Mouse (Mus musculus): ENCODE data around the gene Gm45062.
"Not testable (repeated sequence)": the region's sequence is repeated elsewhere in the genome, so short reads cannot be mapped to it uniquely, and the experiment has no call there.

The Gm45062 gene

DNA sequence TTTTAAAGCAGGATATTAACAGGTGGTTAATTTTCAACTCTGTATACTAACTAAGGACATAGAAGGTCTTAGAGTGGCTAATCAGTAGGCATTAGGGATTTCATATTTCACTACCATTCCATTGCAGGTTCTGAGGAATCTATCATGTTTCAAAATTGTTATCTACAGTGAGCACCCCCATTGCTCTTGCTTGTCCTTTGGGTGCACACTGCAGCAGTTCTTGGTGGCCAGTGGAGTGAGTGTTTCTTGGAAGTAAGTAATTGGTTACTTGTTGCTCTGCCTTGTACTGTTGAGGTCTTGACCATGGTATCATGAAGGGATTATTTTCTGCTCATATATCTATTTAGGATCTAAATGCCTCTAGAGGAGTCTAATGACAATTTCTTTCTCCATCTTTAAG lies 57.0 kb downstream of the Gm45062 start:
- DNase-seq (ENCODE audit: low read depth) = no peak

DNA sequence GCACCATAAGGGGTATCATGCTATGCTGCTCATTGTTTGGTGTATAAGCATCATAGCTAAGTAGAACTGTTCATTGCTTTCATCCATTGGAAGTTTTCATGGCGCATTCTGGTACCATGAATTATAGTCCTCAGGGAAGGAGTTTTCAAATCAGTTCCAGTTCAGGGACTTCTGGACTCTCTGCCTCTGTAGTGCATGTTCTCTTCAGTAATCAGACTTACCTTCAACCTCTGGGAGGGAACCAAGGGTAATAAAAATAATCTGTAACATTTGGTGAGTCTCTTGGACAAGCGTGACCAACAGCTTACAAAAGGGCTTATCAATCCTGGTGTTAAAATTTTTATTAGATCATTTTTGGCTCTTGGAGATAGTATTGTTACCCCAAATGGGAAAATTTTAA lies 60.3 kb downstream of the Gm45062 start:
- no peak for DNase-seq (ENCODE audit: low read depth)

DNA sequence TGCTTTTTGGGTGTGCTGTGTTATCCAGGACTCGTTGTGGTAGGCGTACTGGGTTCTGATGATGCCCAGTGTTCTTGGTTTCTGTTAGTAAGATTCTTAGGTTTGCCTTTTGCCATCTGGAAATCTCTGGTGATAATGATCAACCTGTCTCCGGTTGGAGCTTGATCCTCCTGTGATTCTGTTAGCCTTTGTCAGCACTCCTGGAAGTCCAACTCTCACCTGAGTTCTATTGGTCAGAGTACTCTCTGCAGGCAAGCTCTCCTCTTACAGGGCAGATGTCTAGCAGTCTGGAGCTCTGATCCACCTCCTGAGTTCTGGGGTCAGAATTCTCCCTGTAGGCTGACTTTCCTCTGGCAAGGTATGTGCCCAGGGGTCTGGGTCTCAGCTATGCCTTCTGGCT lies 72.2 kb downstream of the Gm45062 start:
- DNase-seq (ENCODE audit: low read depth) = not testable (repeated sequence)

DNA sequence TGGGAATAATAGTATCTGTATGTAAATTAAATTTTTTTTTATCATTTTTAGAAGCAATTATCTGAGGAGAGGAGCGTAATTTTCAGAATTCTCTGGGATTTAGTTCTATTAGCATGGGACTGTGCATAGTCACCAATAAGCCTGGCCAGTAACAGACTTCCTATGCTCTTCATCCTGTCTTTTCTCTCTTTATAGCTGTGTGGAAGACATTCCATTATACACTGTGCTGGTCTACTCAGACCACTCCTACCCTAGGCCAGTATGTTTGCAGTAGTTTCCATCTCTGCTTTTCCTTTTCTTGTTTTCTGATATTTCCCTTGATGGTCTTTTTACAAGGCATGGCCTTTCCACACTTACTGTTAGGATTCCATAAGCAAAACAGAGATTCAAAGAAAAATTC lies 74.1 kb downstream of the Gm45062 start:
- no peak for DNase-seq (ENCODE audit: low read depth)

DNA sequence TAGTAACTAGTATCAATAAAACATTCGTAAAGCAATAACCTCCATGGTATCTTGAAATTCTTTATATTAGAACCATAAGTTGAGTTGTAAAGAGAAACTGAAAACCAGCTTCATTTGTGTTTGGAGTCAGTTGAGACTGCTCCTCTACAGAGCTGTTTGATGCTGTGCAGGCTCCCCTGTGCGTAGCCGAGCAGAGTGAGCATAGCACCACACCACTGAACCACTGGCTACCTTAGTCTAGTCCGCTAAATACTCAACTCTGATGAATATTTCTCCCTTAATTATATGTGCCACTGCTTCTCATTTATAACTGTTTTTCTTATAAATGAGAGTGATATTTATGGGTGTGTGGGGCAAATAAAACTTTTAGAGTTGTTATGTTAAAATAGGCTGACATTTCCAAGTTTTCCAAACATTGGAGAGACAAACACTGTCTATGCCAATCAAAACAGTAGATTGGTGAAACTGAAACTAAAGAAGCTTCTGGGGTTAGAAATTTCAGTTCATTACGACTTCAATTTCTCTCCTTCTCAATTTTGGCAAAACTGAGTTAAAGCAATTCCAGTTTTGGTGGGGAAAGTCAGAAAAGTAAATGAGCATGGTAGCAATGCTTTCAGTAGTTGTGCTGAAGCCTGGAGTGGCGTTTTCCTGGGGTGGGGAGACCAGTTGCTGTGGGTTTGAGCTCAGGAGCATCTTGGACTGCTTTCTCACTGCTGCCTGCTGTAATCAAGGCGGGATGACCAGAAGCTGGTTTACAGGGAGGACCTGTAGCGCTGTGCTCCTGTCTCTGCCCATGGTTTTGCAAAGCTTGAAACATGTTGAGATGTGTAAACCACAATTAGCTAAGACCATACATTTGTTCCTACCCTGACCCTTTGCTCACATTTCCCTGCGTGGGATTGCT lies 77.5 kb downstream of the Gm45062 start:
- no peak for DNase-seq (ENCODE audit: low read depth)

DNA sequence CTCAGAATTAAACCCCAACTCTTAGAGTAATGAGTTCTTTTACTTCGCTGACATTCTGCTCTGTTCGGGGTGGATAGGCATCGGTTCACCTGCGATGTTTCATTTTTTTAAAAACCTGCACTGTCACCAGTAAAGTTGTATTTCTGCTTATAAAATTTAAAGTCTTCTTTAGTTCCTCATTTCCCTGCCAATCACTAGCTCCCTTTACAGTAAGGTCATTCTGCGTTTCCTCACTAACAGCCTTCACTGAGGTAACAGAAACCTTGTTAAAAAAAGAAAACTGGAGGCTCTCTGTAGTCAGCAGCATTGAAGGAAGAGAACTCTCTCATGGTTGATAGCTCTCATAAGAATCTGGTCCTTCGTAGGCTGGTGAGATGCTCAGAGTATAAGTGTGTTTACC lies 80.2 kb downstream of the Gm45062 start:
- DNase-seq (ENCODE audit: low read depth) = no peak

DNA sequence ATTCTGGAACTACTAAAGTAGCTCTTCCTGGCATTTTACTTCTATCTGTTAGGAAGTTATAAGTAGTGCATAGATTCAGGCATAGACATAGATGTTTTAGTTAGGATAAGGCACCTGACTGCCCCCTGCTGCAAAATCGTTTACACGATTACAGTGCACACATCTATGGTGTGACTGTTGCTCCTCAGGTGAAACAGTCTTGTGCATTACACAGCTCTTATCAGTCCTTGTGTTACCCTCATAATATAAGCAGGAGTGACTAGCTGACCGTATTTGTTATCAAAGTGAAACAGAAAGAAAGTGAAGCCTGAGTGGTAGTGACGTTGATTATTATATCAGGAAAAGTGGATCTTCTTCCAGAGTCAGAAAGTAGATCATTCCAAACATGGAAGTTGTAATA lies 84.0 kb downstream of the Gm45062 start:
- no peak for DNase-seq (ENCODE audit: low read depth)

DNA sequence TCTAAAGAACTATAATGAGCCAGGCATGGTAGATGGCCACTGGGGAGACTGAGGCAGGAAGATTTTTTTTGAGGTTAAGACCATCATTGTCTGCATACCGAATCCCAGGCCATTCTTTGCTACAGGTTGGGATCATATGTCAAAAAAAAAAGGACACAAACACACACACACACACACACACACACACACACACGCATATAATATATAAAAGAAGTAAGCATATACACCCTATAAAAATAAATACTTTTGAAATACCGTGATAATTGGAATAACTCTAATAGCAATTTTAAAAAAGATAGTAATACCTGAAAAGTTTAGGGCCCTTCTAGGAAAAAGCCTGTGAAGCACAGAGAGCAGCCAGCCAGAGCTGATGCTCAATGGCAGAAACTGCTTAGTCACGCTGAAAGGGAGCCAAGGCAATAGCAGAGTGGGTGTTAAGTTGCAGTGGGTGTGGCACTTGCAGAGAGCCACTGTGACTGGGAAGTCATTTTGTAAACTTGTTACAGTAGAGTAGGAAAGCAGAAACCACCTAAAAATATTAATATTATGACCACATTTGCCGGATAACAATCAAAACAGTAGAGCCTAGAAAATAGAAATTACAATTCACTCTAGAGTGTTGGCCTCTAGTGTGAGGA lies 86.1 kb downstream of the Gm45062 start:
- DNase-seq (ENCODE audit: low read depth) = peak; percentile 92

DNA sequence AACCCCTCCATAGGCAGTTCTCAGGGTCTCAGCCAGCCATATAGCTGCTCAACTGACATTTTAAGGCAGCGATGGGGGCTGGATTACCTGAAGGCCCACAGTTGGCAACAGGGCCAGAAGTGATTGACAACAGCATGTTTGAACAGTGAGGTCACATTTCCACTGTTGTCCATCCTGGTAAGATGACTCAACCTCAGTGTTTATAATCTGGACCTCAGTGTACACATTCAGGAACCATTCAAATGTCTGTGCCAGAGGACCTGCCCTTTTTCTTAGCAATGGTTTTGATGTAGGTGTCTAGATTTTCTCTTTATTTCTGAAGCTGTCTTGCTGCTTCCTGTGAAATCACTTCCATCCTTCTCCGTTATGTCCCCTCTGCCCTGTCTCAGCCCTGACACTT lies 87.9 kb downstream of the Gm45062 start:
- peak; percentile 52 for DNase-seq (ENCODE audit: low read depth)

DNA sequence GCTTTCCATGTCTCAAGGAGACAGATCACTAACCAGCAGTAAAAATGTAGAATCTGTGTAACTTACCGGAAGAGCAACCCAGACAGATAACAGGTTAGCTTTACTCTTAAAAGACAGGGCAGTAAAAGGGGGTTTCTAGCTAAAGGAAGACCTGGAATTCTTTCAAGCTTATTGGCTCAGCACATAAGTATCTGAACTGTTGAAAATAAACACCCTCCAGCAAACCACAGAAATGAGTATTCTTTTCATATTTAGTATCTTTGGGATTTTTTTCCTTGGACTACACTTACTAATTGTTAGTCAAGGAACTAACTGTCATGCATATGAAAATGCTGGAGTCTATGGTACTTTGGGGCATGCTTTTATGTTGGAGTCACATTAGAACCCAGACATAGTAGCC lies 89.1 kb downstream of the Gm45062 start:
- DNase-seq (ENCODE audit: low read depth) = peak; percentile 26

DNA sequence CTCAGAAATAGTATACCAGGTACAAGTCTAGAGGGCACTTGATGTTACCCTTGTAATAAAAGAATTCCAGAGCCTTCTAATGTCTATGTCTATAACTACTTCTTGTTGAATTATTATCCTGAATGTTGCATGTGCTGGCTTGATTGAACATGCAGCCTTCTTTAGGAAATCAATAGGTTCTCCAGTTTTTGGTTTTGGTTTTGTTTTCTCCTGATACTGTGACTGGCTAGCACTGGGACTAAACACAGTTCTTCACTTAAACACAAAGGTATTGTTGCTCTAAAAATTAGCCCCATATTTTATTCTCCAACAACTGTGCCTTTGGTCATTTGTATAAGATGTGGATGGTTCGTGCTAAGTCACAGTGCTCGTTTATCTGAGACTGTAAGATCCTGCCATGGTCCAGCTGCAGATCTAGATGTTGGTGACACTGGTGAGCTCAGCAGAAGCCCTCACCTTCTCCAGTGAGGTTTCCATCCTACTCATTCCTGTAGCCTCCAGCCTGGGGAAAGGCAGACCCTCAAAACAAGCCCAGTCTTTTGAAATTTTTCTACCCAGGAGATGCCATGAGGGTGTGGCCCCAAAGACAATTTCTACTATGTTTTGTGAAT lies 89.9 kb downstream of the Gm45062 start:
- no peak for DNase-seq (ENCODE audit: low read depth)

DNA sequence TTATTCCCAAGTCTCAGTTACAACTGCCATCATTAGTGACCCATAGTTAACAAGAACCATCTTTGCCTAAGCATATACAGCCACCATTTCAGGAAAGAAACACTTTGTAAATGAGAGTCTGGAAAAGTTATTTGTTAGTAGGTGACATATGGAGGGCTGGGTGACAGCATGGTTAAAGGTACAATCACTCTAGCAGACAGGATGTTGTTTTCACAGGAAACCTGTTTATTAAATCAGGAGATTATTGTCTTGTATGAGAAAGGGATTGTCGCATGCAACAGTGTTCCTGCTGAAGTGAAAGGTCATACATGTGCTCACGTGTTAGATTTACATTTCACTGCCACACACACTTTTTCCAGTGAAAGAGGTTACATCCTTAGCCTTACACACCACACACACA lies 92.3 kb downstream of the Gm45062 start:
- DNase-seq (ENCODE audit: low read depth) = no peak

DNA sequence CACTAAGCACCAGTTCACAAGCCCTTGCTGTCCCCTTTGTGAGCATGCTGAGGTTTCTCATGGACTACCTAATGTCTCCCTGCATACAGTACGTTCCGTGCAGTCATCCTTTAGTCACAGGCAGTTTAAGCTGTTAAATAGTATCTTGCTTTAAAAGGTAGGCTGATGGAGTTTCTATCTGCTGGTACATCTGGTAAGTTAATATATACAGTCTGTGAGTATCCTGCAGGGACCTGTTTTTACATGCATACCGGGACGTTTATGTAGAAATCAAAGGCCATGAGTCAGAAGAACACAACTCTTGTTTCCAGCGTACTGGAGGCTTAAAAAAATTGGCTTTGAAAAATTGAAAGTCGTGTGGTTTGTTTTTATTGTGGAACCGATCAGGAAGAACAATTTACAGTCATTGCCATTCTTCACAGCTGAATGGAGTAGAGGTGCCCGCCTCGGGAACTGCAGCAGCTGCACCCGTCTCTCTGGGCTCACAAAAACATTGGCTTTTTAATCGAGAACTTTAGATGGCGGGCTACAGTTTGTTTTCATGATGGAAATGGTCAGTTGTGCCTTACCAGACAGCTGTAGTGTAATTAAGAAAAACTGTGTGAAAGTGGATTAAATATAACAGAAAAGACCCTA lies 93.4 kb downstream of the Gm45062 start:
- DNase-seq (ENCODE audit: low read depth) = peak; percentile 59

DNA sequence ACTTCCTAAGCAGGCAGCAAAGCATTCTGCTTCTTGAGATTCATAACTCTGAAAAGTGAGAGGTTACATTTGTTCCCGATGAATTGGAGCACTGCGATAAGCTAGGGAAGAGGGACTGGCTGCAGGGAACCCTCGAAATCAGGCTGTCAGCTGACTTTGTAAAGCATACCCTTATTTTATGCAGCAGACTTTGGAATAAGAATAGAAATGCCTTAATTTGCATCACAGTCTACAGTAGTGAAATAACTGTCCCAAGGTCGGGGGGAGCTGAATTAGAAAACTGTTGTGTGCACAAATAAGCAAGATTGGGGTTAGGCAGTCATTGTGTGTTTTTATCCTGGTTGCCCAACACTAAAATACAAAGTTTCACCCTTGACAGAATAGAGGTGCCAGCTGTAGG lies 94.2 kb downstream of the Gm45062 start:
- no peak for DNase-seq (ENCODE audit: low read depth)

DNA sequence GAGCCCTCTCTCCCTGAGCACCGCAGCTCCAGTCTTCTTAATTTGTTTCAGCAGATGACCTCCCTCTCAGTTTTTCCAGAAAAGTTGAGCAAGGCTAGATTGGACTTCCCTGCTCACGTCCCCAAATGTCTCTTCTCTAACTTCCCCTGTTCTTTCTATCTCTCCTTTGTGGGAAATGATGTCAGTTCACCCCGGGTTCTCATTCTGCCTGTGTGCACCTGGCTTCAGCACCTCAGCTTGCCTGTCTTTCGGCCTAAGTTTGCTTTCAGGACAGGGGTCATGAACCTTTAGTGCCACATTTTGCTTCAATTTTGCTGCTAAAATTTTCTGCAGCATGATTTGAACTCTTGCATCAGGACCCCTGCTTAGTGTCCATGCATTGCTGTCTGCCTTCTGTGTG lies 95.6 kb downstream of the Gm45062 start:
- DNase-seq (ENCODE audit: low read depth) = no peak

DNA sequence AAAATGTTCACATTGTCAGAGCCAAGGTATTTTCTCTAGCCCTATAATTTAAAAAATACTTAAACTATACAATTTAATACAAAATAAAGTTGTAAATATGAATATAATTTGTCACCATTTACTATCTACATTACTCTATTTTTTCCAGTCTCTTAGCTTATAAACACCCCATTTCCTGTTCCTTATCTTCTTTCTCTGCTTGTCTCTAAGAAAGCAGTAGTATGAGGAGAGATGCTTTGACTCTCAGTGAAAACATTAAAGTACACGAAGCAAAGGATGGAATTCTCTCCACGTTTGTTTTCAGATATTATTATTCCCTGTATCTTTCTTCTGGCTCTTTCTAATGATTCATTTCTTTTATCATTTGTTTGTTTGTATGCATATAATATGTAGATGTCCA lies 99.0 kb downstream of the Gm45062 start:
- DNase-seq (ENCODE audit: low read depth) = no peak

DNA sequence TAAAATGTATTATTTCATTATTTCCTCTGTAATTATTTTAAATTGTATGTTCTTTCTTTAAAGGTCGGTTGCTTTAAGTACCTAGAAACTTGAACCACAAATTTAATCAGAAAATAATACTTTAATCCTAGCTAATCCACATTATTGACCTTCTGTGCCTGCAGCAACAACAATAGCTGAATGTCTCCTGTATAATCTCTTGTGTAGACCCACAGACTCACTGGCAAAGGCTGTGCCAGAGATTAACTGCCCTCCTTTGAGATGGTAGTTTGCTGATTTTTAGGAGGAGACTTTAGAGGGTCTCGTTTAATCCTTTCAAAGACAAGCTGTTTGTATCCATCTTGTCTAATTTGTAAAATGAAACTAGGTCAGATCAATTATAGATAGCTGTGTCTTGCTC lies 99.5 kb downstream of the Gm45062 start:
- no peak for DNase-seq (ENCODE audit: low read depth)

DNA sequence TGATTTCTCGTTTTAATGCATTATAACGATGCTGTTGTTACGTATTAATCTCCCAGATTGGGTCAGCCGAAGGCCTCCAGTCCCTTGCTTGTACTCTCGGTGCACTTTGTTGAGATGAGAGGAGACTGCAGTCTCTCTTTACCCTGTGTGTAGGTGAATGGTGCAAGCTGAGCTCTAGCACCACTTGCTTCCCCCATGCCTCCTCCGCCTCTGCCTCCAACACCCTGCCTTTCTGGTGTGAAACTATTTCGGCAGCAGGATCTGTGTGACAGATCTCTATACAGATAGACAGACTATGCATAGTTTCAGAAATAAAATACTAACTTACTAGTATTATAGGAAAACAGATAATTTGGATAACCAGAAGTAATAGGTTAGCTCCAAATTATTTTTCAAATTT lies 101.6 kb downstream of the Gm45062 start:
- DNase-seq (ENCODE audit: low read depth) = no peak

DNA sequence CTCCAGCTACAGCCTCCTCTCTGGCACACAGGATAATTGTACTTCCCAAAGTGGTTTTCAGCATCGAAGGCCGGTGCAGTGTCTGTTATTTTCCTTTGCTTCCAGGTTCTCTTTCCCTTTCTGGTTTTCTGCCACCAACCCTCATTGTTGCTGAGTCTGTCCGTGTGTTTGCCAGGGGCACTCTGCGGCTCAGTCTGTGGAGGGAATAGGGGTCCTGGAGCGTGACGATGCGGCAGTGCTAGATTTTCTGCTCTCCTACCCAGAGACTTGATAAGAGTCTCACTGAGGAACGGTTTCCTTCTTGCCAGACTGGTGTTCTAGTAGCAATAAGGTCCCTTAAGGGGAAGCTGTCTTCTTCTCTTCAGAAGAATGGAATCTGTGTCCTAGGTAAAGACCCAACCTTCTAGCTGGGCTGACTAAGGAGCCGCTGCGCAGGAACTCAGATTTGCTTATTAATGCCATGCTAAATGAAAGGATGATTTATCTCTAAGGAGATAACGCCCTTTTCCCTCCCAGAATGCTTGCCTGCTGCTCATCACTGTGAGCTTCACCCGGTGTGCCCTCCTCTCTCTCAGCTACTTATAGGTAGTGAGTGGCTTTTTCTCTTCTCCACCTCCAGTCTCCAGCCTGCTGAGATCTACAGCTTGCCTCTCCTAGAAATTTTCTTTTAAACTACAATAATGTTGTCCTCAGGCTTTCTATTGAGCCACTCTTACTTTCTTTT lies 104.9 kb downstream of the Gm45062 start:
- no peak for DNase-seq (ENCODE audit: low read depth)

DNA sequence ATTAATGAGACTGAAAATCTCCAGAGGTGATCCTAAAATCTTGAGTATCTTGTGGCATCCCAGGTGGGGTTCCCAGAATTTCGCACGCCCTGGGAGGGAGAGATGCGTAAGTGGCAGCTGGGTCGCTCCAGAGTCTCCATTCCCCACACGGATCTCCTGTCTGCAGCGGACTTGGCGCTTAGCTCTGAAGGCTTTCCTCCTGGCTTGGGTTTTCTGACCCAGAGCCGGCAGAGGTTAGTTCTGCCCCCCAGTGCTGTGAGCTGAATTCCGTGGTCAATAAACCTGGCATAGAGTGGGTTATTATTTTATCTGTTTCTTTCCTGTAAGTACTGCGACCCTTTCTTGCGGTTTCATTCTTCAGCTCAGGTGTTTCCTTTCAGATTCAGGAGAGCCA lies 105.5 kb downstream of the Gm45062 start:
- DNase-seq (ENCODE audit: low read depth) = no peak

DNA sequence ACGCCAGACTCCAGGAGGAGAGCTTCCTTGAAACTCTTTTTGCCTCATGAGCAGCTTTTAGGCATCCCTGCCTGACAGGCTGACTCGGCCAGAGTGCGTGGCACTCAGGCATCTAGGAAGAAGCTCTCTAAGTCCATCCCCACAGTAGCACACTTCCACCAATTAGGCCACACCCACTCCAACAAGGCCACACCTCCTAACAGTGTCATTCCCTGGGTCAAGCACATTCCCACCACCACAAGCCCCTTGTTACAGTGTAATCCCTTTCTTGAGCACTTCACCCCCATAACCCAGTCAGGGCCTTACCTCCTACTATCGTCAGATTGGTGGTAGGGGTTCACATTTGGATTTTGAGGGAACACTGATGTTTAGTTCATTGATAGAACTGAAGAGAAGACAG lies 108.4 kb downstream of the Gm45062 start:
- DNase-seq (ENCODE audit: low read depth) = no peak

DNA sequence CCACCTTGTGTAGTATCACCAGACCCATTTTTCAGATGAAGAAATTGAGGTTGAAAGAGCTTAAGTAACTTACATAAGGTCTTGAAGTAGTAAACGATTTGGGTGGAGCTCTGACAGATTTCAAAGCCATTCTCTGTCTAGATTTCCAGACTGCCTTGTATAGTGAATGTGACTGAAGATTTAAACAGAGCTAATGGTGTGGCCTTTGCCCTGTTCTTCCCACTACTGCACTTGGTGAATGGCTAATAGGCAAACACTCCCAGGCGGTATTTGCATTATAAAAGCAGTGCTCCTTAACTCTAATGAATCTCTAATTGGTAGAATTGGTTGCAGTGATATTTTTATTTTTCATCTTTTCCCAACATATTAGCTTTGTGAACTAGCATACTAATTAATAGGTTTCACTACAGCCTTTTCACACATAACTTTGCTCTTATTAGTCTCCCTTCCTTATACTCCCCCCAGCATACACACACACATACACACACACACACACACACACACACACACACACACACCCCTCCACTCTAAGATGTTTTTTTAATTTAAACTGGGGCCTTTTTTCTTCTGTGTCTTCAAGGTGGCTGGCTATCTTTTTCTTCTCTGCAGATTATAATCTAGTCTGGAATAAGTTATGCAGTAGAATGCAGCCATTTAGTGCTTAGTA lies 109.1 kb downstream of the Gm45062 start:
- no peak for DNase-seq (ENCODE audit: low read depth)
